Mouse (Mus musculus) E14TG2a.4 (cell line): ENCODE results near the gene Ptprb.

Experiments
- H3K27me3 ChIP-seq: 2 replicates; pipeline ENCODE4 v1.6.1; 2014; ENCODE audit warnings: low read length, control low read depth; ENCODE audit not compliant: insufficient read depth
- H3K36me3 ChIP-seq: 2 replicates; pipeline ENCODE4 v1.6.1; 2014; ENCODE audit warnings: low read length, control low read depth; ENCODE audit not compliant: insufficient read depth
- H3K4me1 ChIP-seq: replicated peaks from 2 replicates; pipeline ENCODE4 v1.6.1; 2014; ENCODE audit warnings: low read depth, low read length, control low read depth
- H3K4me3 ChIP-seq: replicated peaks from 2 replicates; pipeline ENCODE4 v1.5.1; 2014; ENCODE audit warnings: mild to moderate bottlenecking, low read length
- H3K9me3 ChIP-seq: 2 replicates; pipeline ENCODE4 v1.6.1; 2014; ENCODE audit warnings: low read length, control low read depth
- CTCF ChIP-seq: conservative IDR thresholded peaks from 2 replicates; pipeline ENCODE4 v1.5.1; 2014; ENCODE audit warnings: low read length
- NANOG ChIP-seq: IDR thresholded peaks from 2 replicates; pipeline ENCODE4 v1.6.1; 2014; ENCODE audit warnings: borderline replicate concordance, low read length, mixed read lengths
- POU5F1 ChIP-seq: IDR thresholded peaks from 2 replicates; pipeline ENCODE4 v1.6.1; 2014; ENCODE audit warnings: low read length, borderline replicate concordance

The Ptprb gene

DNA sequence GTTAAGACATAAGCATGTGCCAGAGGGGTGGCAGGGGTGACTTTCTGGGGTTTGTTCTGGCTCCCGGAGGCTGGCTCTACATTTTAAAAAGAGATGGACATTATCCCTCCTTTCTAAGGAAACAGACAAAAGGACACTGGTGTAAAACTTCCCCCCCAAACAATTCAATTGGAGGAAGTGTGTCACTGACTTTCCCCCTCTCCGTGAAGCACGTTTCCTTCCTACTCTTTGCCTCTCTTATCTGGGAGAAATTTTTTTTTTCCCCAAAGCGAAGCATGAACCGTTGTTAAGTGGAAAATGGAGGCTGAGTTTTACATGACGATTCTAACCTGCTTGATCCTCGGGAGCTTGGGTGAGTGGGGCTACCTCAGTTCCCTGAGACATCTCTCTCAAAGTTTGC lies at the start of gene Ptprb:
Gene Ptprb, plus strand, starts transcription at position 244 of the 400 bp plus-strand sequence.
- H3K4me1 ChIP-seq: peaks cover 2% of the 10 kb centered on the region; the same call in 1 of the 2 replicates
- TF ChIP-seq NANOG (no peak), POU5F1 (no peak), CTCF (no peak)
- H3K4me3 ChIP-seq: no peak within 1 kb of the TSS
- no peaks in the 10 kb centered on the region for H3K36me3 ChIP-seq
- H3K9me3 ChIP-seq: no peaks in the 10 kb centered on the region
- no peaks in the 10 kb centered on the region for H3K27me3 ChIP-seq

GRCm38 (mm10) chr10:116235299-116235698 lies 40.0 kb upstream of the Ptprb start:
- Histone ChIP-seq H3K36me3 (no peaks in the 10 kb centered on the region), H3K4me1 (peaks cover 8% of the 10 kb centered on the region), H3K4me3 (no peak overlapping the region), H3K9me3 (no peaks in the 10 kb centered on the region), H3K27me3 (no peaks in the 10 kb centered on the region)
- no peak for TF ChIP-seq NANOG
- no peak for TF ChIP-seq POU5F1
- no peak for TF ChIP-seq CTCF

DNA sequence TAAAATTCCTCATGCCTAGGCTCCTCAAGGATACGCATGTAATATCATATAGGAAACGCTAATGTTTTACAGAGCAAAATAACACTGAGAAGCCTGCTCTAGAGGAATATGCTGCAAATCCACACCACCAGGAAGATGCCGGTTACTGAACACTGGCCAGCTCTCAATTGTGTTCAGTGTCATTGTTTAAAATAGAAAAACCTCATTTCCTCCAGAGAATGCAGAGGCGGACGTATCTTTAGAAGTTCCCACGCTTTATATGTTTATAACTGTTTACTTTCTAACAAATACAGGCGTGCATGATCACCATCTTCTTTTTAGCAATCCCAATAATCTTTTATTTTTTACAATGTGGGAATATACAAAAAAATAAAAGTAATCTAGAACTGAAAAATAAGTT lies 33.1 kb upstream of the Ptprb start:
- Histone ChIP-seq H3K4me3 (no peak overlapping the region), H3K9me3 (peaks cover 5% of the 10 kb centered on the region; the same call in 1 of the 2 replicates), H3K27me3 (no peaks in the 10 kb centered on the region), H3K4me1 (0 out of 2 replicates have a peak, but pooled peaks cover 3% of the 10 kb centered on the region), H3K36me3 (no peaks in the 10 kb centered on the region)
- no peak for TF ChIP-seq CTCF
- no peak for TF ChIP-seq POU5F1
- TF ChIP-seq NANOG: no peak

DNA sequence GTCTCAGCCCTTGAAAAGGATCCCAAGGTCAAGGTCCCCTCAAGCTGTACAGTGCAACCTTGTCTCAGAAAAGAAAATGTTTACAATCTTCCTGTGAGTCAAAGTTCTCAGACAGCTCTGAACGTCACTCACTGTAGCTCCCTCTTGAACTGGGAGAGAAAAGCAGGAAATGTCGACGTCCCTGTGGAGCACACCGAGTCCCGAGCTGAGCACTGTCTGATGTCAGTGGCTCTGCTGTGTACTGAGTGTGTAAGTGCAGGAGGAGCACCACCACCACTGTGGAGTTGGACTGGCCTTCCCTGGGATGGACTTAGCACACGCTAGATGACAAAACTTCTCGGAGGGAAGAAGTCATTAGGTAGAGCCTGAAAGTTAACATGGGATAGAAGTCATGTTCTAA lies 31.9 kb upstream of the Ptprb start:
- no peaks in the 10 kb centered on the region for H3K36me3 ChIP-seq
- H3K27me3 ChIP-seq: no peaks in the 10 kb centered on the region
- no peak overlapping the region for H3K4me3 ChIP-seq
- H3K4me1 ChIP-seq: 0 out of 2 replicates have a peak, but pooled peaks cover 3% of the 10 kb centered on the region
- no peak for TF ChIP-seq CTCF
- no peak for TF ChIP-seq NANOG
- no peak for TF ChIP-seq POU5F1
- peaks cover 8% of the 10 kb centered on the region; the same call in 1 of the 2 replicates for H3K9me3 ChIP-seq

GRCm38 (mm10) chr10:116245632-116246031 lies 29.7 kb upstream of the Ptprb start:
- Histone ChIP-seq H3K9me3 (peaks cover 8% of the 10 kb centered on the region; the same call in 1 of the 2 replicates), H3K27me3 (no peaks in the 10 kb centered on the region), H3K4me3 (no peak overlapping the region), H3K36me3 (no peaks in the 10 kb centered on the region), H3K4me1 (0 out of 2 replicates have a peak, but pooled peaks cover 3% of the 10 kb centered on the region)
- TF ChIP-seq CTCF: no peak
- no peak for TF ChIP-seq POU5F1
- TF ChIP-seq NANOG: no peak

- no peak overlapping the region for H3K4me3 ChIP-seq
- no peak for TF ChIP-seq CTCF
- no peak for TF ChIP-seq POU5F1
- no peak for TF ChIP-seq NANOG
- H3K9me3 ChIP-seq: no peaks in the 10 kb centered on the region
- no peaks in the 10 kb centered on the region for H3K36me3 ChIP-seq
- no peaks in the 10 kb centered on the region for H3K27me3 ChIP-seq
- no peaks in the 10 kb centered on the region for H3K4me1 ChIP-seq
These were observed 22.7 kb upstream of the Ptprb start for GRCm38 (mm10) chr10:116252668-116253067.

DNA sequence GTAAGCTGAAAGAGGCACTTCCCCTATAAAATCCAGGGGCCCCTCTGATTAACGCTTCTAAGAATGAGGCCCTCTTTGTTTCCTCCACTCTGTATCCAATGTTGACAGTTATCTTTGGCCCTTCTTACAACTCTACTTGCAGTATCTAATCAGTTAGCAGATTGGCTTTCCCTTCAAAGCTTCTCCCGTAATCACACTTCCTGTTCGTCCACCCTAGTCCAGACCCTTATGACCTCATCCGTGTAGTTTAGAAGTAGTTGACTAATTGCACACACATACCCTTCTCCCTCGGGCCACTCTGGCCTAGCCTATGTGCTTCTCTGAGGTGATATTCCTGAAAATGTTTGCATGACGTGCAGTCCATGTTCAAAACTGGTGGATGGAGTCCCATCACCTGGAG lies 21.4 kb upstream of the Ptprb start:
- H3K4me1 ChIP-seq: no peaks in the 10 kb centered on the region
- H3K27me3 ChIP-seq: no peaks in the 10 kb centered on the region
- no peaks in the 10 kb centered on the region for H3K9me3 ChIP-seq
- TF ChIP-seq NANOG (no peak), CTCF (no peak), POU5F1 (no peak)
- H3K4me3 ChIP-seq: no peak overlapping the region
- H3K36me3 ChIP-seq: no peaks in the 10 kb centered on the region

DNA sequence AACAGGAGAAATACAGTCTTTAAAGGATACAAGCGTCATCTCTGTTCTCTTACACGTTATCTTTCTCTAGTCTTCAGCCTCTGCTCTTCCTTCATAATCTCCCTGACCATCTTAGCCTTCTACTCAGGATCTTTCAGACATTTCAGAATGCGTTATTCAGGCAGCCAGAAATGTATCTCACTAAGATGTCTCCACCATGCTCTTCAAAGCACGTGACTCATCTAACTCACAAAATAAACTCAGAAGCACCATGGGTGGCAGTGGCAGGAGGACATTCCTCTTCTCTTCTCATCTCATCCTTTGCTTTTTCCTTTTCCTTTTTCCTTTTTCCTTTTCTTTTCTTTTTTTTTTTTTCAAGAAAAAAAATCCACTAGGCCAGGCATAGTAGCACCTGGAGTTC lies 16.0 kb upstream of the Ptprb start:
- no peaks in the 10 kb centered on the region for H3K9me3 ChIP-seq
- H3K4me3 ChIP-seq: no peak overlapping the region
- peaks cover 8% of the 10 kb centered on the region for H3K4me1 ChIP-seq
- no peak for TF ChIP-seq NANOG
- no peak for TF ChIP-seq CTCF
- no peak for TF ChIP-seq POU5F1
- H3K27me3 ChIP-seq: no peaks in the 10 kb centered on the region
- no peaks in the 10 kb centered on the region for H3K36me3 ChIP-seq
